In the genomic region with DNA sequence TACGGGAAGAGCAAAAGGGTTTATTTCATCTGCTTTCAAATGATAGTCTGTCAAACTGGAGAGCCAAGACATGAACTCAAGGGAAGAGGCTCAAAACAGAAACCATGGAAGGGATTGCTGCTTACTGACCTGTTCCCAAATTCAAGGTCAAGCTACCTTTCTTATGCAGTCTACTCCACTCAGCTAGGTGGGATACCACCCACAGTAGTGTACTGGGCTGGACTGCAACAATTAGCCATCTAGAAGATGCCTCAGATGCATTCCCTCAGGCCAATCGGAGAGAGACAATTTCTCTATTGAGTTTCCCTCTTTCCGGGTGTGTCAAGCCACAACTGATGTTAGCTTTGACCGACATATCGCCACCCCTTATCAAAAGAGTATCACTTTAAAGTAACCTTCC, we compare ENCODE assay signal across 24 mouse cellular contexts. TPM values are rescaled to one million over a fixed set of nuclear protein-coding genes. Genes with fewer than 3 reads are reported as not detected.
DNase-seq lines count a peak whose midpoint lies in the region; ATAC-seq lines count a peak whose summit lies in the region.
"Had no signal": no experiment of that assay in that cellular context is flagged by ENCODE, and none has a peak within 500 bp of the region (broad histone marks: within the 10 kb centered on the region; RNA-seq: fewer than 3 reads in every experiment).

No protein-coding gene starts in this region.

- DNase-seq in heart, adult 11 months = peak; percentile 63
- no peak for DNase-seq in heart, postnatal 25 days (ENCODE audit: low spot score)
- DNase-seq in ES-CJ7 (ENCODE audit: low read depth, low spot score) (peak; percentile 92), R1 (ENCODE audit: low read depth, low spot score) (peak; percentile 90)
- DNase-seq in adrenal gland, adult 18-20 months (ENCODE audit: low spot score in 2 of 2) = no peak
- DNase-seq in layer of hippocampus, postnatal 14 days (ENCODE audit: low spot score in 2 of 2) = no peak
- DNase-seq: adrenal gland, adult 2 months; adrenal gland, postnatal 10 days; adrenal gland, postnatal 25 days; B cell, adult 2 months; cerebellum, adult 11 months; cerebellum, adult 18-20 months; cerebellum, adult 8-10 months; cerebellum, adult 9-11 months; cerebellum, postnatal 14 days; cerebellum, postnatal 36 days; embryo, embryonic 11 days; forebrain, postnatal 0 days had no signal

- ATAC-seq in megakaryocyte, adult 5-6 weeks (ENCODE audit: poor library complexity, severe bottlenecking) = no peak
- ATAC-seq: activated CD4-positive, CD25-positive, alpha-beta regulatory T cell, adult 4 months; CD4-positive, CD25-positive, alpha-beta regulatory T cell, adult 4 months; forebrain, embryonic 13.5 days; forebrain, embryonic 15.5 days; forebrain, postnatal 0 days; Patski had no signal

- intact Hi-C loops in heart, postnatal 25 days (cut with DNase I) = no loop called here

RNA-seq across cellular contexts. Expression of a gene that starts 24.0 kb away (rescaled TPM):
- total RNA-seq in heart, postnatal 25 days (2021) = 100 to 1,000 TPM; 105 to 109 TPM
- 248 and 262 TPM in 2 replicates for total RNA-seq in megakaryocyte, adult 5-6 weeks (2015)
- 673 and 674 TPM in 2 replicates for total RNA-seq in megakaryocyte, adult 5-6 weeks (2017)
- total RNA-seq in adrenal gland, adult 18-20 months (2021) = 100 to 1,000 TPM; 245 to 319 TPM
- 100 to 1,000 TPM; 355 to 387 TPM for total RNA-seq in layer of hippocampus, postnatal 14 days (2021)

RNA-seq across cellular contexts. Expression of a gene that starts 47.2 kb away (rescaled TPM):
- not detected for total RNA-seq in heart, postnatal 25 days (2021)
- total RNA-seq in megakaryocyte, adult 5-6 weeks (2015) = not detected in 2 replicates
- total RNA-seq in megakaryocyte, adult 5-6 weeks (2017) = not detected in 2 replicates
- total RNA-seq in adrenal gland, adult 18-20 months (2021) = not detected
- total RNA-seq in layer of hippocampus, postnatal 14 days (2021) = not detected
- total RNA-seq: adrenal gland, postnatal 25 days; forebrain, postnatal 0 days had no signal

Comparison
In these comparisons a context has a peak if more than half of its experiments do, and no peak if none do; other contexts are left out.
1. DNase-seq: peak in heart, adult 11 months (single experiment), ES-CJ7 (single experiment) and R1 (single experiment); none in heart, postnatal 25 days (single experiment), adrenal gland, adult 18-20 months (0 of 2) and layer of hippocampus, postnatal 14 days (0 of 2).